Mouse (Mus musculus): Measurements from ENCODE around the gene Scd1.

Scd1 gene

DNA sequence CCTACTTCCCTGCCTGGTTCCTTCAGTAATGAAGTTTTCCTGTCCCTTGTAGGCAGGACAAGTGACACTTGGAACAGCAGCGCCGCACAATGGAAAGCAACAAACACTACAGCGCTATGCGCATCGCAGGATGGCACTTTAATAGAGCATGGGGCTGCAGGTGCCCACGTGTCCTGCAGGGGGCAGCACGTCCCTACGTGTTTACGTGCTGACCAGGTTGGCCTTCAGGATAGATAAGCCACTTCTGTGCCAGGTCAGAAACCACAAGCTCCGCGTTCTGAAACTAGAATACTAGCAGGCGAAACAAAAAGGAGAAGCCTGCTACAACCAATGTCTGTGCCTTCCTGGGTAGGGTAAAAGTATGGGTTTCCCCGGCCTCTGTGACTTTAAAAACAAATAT, 44.1 kb downstream of the Scd1 start:
- DNase-seq: peak; percentile 78

DNA sequence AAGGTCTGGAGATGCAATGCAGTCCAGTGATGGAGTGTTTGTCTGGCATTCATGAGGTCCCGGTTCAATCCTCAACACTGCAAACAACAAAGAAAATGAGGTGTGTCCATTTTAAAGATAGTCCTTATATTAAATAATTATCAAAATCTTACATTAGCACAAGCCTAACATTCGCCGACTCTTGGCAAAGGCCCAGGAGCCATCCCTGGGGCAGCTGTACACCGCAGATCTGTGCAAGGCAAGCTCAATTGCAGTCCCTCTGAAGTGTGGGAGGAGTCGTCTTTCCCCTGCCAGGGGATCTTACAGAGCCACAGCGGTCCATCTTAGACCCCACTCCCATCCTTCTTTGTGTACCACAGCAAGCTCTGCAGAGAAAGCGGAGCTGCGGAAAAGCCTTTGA, 49.0 kb downstream of the Scd1 start:
- DNase-seq: no peak

DNA sequence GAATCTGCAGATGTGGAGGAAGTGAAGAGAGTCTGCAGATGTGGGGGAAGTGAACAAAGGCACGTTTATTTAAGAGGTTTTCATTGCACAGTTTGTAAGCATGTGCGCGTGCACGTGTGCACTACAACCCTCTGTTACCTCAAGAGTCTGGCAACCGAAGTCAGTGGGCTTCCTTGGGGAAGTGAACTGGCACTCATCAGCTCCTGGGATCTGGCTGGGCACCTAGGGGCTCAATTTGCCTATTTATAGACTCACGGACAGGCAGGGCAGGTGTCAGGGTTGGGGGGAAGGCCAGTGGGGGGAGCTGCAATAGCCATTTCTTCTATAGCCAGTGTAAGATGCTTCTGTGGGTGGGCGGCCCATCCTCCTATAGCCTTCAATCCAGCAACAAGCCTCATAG, 55.9 kb downstream of the Scd1 start:
- no peak for DNase-seq

DNA sequence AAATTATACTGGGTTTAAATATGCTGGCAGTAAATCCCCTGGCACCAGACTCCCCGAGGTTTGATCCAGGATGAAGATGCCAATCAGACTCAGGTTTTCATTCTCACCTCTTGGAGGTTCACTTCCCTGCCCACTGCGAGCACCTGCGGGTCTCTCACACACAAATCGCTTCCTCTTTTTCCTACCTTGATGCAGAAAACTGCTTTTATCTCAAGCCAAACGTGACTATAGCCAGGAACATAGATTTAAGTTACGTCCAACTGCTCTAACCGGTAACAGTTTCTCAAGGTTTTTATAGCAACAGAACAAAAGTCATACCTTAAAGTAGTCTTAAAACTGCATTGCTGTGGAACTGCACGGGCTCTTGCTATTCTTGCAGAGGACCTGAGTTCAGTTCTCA, 58.0 kb downstream of the Scd1 start:
- no peak for DNase-seq

Data from lung, postnatal 14 days (tissue).